Mouse (Mus musculus): ENCODE measurements at regions not wholly inside any gene's neighbourhood (a gene's known extent, or its start where the extent isn't known, plus 50 kb on each side); places are given as distances from the start of the nearest gene placed in this dataset.
"Not testable (repeated sequence)": the region's sequence is repeated elsewhere in the genome, so short reads cannot be mapped to it uniquely, and the experiment has no call there.

GRCm38 (mm10) chr13:12717972-12718546 lies 81.8 kb downstream of the Prl2c3 start:
- not testable (repeated sequence) for TF ChIP-seq POLR2A (IDR thresholded peaks at IDR 0.05; ENCODE audit: control insufficient read depth in 1 of 2, insufficient read depth in 1 of 2, low read depth in 1 of 2, low read length in 2 of 2, poor library complexity in 1 of 2); CHD2 (IDR thresholded peaks at IDR 0.05; ENCODE audit: low read length); HCFC1 (IDR thresholded peaks at IDR 0.05; ENCODE audit: low read depth, low read length); ZMIZ1 (IDR thresholded peaks at IDR 0.05; ENCODE audit: low read depth, low read length); SIN3A (IDR thresholded peaks at IDR 0.05; ENCODE audit: low read length); CTCF (IDR thresholded peaks at IDR 0.05 in 2 of 3, conservative IDR thresholded peaks at IDR 0.05 in 1 of 3; ENCODE audit: control insufficient read depth in 1 of 3, insufficient read depth in 1 of 3, low read depth in 2 of 3, low read length in 3 of 3, poor library complexity in 1 of 3, severe bottlenecking in 1 of 3)

All from MEL (cell line).